Mouse (Mus musculus) heart, adult 10 weeks (tissue): ENCODE measurements around the gene Hist1h3c. TPM values are rescaled to one million over a fixed set of nuclear protein-coding genes. Genes with fewer than 3 reads are reported as not detected.

Source experiments
- polyA plus RNA-seq: library from polyadenylated mRNA; stranded (reverse); fragments of 350-450 nt; fragmentation: Illumina TruSeq; extraction: RNeasy Lipid Tissue Mini Kit (QIAGEN cat#74804); gene quantifications from one replicate; pipeline ENCODE4 v1.2.3, GENCODE M21; 2014; ENCODE audit warnings: low read depth, low replicate concordance

The Hist1h3c gene
- polyA plus RNA-seq, result not detected

DNA sequence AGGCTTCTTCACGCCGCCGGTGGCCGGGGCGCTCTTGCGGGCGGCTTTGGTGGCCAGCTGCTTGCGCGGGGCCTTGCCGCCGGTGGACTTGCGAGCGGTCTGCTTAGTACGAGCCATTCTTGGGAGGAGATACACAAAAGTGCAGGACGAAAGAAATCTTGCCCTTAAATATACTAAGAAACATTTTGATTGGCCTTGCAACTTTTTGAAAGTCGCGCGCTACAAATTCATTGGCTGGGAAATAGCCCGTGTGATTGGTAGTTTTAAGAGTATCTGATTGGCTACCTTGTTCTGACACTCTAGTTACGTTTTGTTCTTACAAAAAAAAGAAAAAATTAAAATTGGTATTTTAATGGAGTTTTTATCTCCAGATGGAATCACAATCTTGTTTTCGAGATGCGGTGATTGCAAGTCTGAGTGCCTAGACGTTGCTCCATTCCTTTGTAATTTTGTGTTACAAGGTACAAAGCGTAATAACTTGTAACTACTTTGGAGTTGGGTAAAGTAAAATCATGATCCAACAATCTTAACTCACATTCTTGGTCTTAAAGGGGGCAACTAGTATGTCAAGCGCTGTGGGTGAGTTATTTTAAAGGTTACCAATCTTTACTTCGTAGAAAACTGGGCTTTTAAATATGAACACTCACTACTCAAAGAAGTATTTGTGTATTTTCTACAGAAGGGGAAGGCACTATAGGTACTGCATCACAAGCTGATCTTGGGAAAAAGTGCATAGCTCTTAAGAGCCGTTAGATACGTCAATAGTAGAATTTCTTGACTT is at the start of gene Hist1h3c:
Gene Hist1h3c (minus strand): TSS at position 222 of the 781 bp plus-strand sequence.

GRCm38 (mm10) chr13:23769613-23770012 is 24.2 kb upstream of the Hist1h3c start, which contains the start of gene Trim38:
Gene Trim38, plus strand, starts transcription at chr13:23769913.

GRCm38 (mm10) chr13:23763586-23764323 is 18.4 kb upstream of the Hist1h3c start, which contains the start of gene Hist1h1a:
Gene Hist1h1a, plus strand, starts transcription at chr13:23763666.

GRCm38 (mm10) chr13:23761871-23762821 is 16.7 kb upstream of the Hist1h3c start, which contains the start of gene Hist1h3a:
Gene Hist1h3a, minus strand, starts transcription at chr13:23762386.

DNA sequence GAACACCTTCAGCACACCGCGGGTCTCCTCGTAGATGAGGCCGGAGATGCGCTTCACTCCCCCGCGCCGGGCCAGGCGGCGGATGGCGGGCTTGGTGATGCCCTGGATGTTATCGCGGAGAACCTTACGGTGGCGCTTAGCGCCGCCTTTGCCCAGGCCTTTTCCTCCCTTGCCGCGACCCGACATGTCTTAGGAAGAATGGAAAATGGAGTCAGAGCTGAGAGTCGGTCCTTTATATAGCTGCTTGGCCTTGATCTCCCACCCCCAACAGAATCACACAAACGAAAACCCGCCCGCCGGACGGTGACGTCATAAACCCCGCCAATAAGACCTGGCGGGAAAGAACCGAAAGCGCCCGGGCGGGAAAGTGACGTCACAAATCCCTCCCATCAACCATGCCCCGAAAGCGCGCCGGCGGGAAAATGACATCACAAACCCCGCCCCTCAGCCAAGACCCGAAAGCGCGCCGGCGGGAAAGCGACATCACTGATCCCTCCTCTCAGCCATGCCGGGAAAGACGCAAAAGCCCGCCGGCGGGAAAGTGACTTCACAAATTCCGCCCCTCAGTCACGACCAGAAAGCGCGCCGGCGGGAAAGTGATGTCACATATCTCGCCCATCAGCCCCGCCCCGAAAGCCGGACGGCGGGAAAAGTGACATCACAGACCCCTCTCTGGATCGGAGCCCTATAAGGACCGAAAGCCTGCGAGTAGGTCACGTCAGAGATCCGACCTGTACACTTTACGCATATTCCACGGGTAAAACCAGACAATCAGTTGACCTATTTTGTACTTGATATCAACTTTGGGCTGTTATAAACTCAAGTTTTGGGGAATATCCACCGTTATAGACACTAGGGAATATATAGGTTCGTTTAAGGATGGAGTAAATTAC is 15.8 kb upstream of the Hist1h3c start, which contains the start of gene Hist1h4a:
Gene Hist1h4a (minus strand): TSS at position 259 of the 893 bp plus-strand sequence.

DNA sequence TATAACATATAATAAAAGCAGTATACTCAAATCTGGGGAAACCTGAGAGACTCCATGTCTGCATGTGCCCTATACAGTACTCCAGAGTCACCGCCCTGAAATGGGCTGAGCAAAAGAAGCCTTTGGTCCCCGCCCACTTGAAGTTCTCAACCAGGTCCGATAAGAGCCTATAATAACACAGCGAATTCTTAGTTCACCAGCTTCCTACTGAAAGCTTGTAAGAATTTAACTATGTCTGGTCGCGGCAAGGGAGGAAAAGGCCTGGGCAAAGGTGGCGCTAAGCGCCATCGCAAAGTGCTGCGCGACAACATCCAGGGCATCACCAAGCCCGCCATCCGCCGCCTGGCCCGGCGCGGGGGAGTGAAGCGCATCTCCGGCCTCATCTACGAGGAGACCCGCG is 11.4 kb upstream of the Hist1h3c start, which contains the start of gene Hist1h4b:
Gene Hist1h4b (plus strand): TSS at position 224 of the 400 bp plus-strand sequence.

GRCm38 (mm10) chr13:23752067-23752741 is 6.8 kb upstream of the Hist1h3c start, which contains the start of gene Hist1h3b:
Gene Hist1h3b, plus strand, starts transcription at chr13:23752267.

GRCm38 (mm10) chr13:23750839-23751477 is 5.6 kb upstream of the Hist1h3c start, which contains the start of gene Hist1h2ab:
Gene Hist1h2ab, plus strand, starts transcription at chr13:23751126.

GRCm38 (mm10) chr13:23746201-23747080 is 1.0 kb upstream of the Hist1h3c start, which contains the start of gene Hist1h2bb:
Gene Hist1h2bb, plus strand, starts transcription at chr13:23746734.

DNA sequence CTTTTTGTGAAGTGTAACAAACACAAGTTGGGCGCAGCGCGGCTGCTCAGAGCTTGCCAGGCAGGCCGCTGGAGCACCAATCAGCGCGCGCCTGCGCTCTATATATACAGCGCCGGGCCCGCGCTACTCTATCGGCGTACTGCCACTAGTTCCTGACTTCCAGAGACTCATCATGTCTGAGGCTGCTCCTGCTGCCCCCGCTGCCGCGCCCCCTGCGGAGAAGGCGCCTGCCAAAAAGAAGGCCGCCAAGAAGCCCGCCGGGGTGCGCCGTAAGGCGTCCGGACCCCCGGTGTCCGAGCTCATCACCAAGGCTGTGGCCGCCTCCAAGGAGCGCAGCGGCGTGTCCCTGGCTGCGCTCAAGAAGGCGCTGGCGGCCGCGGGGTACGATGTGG is 6.7 kb downstream of the Hist1h3c start, which contains the start of gene Hist1h1c:
Gene Hist1h1c (plus strand): TSS at position 132 of the 392 bp plus-strand sequence.

DNA sequence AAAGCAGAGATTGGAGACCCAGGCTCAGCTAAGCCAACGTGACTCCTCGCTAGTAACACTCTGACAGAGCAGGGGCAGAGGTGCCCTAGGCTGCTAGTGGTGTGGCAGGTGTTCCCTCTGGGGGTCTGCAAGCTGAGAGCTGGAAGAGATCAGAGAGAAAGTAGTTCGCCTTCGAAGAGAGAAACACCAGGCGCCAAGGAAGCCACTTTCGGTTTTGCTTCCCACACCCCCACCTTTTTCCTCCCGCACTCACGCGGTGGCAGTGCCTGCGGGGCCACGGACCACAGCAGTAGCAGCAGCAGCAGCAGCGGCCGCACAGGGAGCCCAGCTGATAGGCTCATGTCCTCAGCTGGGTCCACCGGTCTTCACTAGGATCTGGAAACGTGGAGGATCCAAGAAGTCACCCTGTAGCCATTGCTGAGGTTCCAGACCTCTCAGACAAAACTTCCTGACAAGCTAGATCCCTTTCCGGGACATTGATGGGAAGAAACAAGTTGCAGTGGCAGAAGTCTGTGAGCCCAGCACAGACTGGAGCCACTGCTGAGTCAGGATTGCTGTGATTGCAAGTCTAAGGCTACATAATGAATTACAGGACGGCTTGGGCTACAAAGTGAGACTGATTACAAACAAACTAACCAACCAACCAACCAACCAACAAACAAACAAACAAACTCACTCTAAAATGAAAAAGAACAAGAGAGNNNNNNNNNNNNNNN is 34.9 kb downstream of the Hist1h3c start, which contains the start of gene Hfe:
Gene Hfe (minus strand): TSS at position 481 of the 716 bp plus-strand sequence.

GRCm38 (mm10) chr13:23698300-23698693 is 47.1 kb downstream of the Hist1h3c start, which contains the start of gene Hist1h4c:
Gene Hist1h4c, minus strand, starts transcription at chr13:23698454.

DNA sequence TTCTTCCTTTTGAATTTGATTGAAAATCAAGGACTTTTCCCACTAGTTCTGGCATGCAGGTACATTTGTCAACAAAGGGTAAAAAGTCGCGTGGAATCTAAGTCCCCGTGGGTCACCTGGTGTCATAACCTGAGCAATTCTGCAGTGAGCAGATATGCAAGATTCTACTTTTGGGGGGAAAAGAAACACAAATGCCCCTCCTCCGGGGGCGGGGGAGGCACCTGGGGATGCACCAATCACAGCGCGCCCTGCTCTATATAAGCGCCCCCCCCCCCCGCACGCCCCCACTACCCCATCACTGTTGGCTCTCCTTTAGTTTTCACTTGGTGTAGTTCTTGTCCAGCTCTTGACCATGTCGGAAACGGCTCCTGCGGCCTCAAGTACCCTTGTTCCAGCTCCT is 49.9 kb downstream of the Hist1h3c start, which contains the start of gene Hist1h1t:
Gene Hist1h1t (plus strand): TSS at position 301 of the 400 bp plus-strand sequence.

